Mouse (Mus musculus) thymus, adult 2 months (tissue): ENCODE results near the gene Rap1b.

ENCODE experiments used
- CTCF ChIP-seq: fragments of 200-500 bp; IDR thresholded peaks from 2 replicates; pipeline ENCODE4 v1.5.1; 2012; ENCODE audit warnings: mild to moderate bottlenecking, control low read depth, low read length, moderate library complexity, borderline replicate concordance; ENCODE audit not compliant: control insufficient read depth, poor library complexity, insufficient read depth; ENCODE audit errors: extremely low read depth
- POLR2A ChIP-seq: fragments of 200-500 bp; IDR thresholded peaks from 2 replicates; pipeline ENCODE4 v1.6.1; 2012; ENCODE audit warnings: mild to moderate bottlenecking, low read length, control low read depth, moderate library complexity; ENCODE audit not compliant: control insufficient read depth, poor library complexity, insufficient read depth; ENCODE audit errors: extremely low read depth

DNA sequence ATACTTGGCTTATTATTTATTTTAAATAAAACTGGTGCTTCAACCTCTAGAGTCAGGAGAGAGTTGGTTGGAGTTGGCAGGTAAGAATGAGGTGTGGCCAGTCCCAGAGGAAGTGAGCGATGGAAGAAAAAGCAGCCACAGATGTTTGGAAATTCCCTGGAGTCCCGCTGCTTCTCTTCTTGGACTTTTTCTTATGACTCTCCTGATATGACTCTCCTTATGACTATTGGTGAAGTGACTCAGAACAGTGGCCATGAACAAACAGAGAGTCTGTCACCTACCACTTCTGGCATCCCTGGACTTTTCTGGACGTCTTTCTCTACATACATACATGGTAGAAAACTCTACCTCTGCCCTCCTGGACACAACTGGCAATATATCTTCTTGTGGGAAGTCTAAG lies 21.5 kb upstream of the Rap1b start:
- TF ChIP-seq CTCF (no peak), POLR2A (no peak)
